Mouse (Mus musculus) kidney, adult 2 months (tissue): ENCODE measurements around the gene Kif28.

Source experiments
- CTCF ChIP-seq: fragments of 200-500 bp; conservative IDR thresholded peaks from 2 replicates; pipeline ENCODE4 v1.5.1; 2011; ENCODE audit warnings: low read depth, mild to moderate bottlenecking, control low read depth, low read length, moderate library complexity, mixed read lengths; ENCODE audit not compliant: insufficient read depth, insufficient read length
- POLR2A ChIP-seq: fragments of 200-500 bp; IDR thresholded peaks from one replicate; pipeline ENCODE4 v1.6.1; 2011; ENCODE audit warnings: low read depth, low read length, control low read depth

GRCm38 (mm10) chr1:179677031-179677430 is 68.0 kb downstream of the Kif28 start:
- no peak for TF ChIP-seq POLR2A
- no peak for TF ChIP-seq CTCF
